Mouse (Mus musculus) heart, postnatal 36 days (tissue): Measurements from ENCODE around the gene Mef2c. TPM values are rescaled to one million over a fixed set of nuclear protein-coding genes. Genes with fewer than 3 reads are reported as not detected.

Experiments
- DNase-seq, 2 experiments: peaks; one replicate each; pipeline ENCODE4 v3.0.0; 2021 to 2022
- intact Hi-C: fragments of 180-260 bp; cut with DNase I; formaldehyde crosslinking; loops from one replicate; pipeline ENCODE4 v1.15.1; 2025
- total RNA-seq, 2 experiments: library from RNA; stranded (reverse); gene quantifications; 2 replicates each; pipeline ENCODE4 v1.2.3; 2021

The Mef2c gene
- total RNA-seq, 2 experiments from 2014 or later, result 57.7 to 73.6 TPM

DNA sequence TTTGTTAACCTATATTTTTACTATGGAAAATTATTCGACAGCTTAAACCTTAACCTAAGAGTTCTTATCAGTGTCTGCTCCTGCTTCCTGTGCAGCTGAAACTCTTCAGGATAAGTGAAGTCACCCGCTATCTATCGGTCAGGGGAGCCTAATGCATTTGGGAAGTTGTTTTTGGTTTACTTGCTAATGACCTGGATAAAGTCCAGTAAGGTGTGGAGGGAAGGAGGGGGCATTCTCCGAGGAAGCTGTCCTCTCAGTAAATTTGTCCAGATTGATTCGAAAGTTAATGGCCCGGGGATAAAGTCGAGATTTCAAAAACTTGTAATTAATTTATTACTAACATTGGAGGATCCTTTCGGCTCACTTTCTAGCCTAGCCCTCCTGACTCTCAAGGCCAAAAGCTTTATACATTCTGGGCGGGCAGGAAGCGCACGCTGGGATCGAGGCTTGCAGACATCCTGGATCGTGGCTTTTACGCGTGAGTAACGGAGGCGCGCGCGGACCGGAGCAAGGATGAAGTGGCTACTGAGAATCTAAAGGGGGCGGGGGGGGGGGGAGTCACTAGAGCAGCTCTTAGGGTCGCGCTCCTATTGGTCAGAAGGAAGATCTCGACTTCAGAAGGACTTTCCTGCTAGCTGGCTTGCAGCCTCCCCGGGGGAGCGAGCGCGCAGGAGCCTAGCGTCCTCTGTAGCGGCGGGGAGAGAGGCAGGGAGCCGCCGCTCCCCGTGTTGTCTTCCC lies 19.6 kb downstream of the Mef2c start:
- DNase-seq, result peak; percentile 72 to 78
- intact Hi-C loops, result loop anchor here (10.0 kb wide), 3 partner anchors 1259 to 1739 kb away; partner anchors contain the start of gene Cetn3

DNA sequence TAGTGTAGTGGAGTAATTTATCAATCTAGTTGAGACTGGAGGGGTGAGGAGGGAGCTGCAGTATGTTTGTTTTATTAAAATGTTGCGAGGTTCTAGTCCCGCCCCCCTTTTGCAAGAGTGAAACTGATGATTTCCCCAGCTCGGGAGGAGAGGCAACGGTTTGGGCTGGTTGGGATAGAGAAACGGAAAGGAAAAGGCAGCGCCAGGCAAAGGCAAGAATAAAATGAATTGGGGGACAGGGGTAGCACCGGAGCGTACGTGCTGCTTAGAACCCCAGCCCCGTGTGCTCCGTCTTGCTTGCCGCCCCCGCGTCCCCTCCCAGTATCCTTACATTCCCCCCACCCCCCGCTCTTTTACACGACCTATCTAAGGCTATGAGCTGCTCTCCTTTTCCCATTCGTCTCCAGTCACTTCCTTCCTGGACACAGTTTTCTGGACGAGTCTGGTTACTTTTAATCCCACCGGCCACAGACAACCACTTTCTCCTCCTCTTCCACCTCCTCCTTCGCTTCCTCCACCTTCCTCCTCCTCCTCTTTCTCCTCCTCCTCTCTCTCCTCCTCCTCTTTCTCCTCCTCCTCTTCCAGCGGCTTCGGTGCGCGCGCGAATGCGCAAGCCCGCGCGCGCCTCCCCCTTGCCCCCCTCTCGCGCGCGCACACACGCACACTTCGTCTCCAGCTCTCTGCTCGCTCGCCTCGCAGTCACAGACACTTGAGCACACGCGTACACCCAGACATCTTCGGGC lies 20.5 kb downstream of the Mef2c start:
- peak; percentile 75 to 82 for DNase-seq
- intact Hi-C loops, result loop anchor here (1.0 to 10.0 kb wide), 5 partner anchors 48 to 1740 kb away; partner anchors contain the start of gene Cetn3

DNA sequence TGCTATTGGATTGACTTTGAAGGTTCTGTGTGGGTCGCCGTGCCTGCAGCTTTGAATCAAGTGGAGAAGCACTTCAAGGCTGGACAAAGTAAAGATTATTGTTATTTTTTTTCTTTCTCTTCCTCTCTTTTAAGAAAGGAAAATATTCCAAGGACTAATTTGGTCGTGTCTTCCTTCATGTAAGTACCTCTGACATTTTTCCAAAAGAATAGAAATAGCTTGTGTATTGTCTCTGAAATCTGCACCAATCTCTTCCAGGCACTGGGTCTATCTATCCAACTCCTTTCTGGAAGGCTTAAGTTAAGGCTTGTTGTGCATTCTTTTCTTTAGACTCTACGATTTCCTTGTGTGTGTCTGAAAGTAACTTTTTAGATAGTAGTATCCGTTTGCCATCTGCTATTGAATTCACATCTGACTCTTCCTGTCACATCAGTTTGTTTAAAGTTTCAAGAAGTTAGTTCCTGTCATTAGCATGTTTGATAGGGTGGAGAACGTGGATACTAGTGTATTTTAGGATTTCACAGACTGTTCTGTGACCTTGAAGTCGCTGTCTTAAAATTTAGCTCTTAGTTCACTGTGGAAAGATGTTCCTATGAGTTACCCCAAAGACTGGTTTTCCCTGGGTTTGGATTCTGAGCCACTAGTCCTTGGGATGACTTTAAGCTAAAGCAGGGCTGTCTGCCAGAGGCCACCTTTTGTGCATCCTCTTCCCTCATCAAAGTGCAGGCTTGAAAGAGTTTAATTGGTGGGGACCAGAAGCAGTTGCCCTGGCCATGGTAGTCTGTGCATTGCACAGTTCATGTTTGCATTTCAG lies 21.3 kb downstream of the Mef2c start:
- intact Hi-C loops, result loop anchor here (1.0 to 10.0 kb wide), 5 partner anchors 47 to 1740 kb away; partner anchors contain the start of gene Cetn3
- DNase-seq, result peak; percentile 31 to 56

DNA sequence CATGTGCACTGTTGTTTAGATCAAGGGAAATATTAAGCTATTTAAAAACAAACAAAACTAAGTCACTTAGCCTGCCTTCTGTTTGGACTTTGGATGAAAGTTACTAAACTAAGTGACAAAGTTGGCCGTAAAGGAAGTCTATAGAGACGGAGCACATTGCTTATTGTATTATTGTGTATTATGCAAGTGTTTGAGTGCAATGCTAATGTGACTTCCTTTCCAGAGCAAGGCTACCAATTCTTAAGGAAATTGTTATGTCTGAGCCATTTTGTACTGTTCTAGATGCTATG lies 21.8 kb downstream of the Mef2c start:
- no peak for DNase-seq
- intact Hi-C loops, result loop anchor here (2.0 to 10.0 kb wide), 4 partner anchors 129 to 1741 kb away; partner anchors contain the start of gene Cetn3

DNA sequence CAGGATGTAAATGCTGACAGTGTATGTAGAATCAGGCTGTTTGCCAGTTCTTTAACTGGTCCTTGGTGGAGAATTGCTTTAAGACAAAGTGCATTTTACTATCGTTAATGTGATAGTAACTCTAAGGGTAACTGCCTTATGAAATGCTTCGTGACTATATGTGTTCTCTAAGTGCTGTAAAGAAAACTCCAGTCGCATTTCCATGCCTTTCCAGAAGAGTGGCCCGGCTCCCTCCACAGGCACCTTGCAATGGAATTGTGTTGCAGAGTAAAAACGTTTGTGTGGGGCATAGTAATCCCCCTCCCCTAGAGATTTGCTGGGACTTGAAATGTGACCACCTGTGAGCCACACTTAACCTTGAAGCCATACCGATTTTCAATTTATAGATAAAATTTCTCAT lies 22.2 kb downstream of the Mef2c start:
- intact Hi-C loops, result loop anchor here (10.0 kb wide), 3 partner anchors 1261 to 1741 kb away; partner anchors contain the start of gene Cetn3
- no peak for DNase-seq

DNA sequence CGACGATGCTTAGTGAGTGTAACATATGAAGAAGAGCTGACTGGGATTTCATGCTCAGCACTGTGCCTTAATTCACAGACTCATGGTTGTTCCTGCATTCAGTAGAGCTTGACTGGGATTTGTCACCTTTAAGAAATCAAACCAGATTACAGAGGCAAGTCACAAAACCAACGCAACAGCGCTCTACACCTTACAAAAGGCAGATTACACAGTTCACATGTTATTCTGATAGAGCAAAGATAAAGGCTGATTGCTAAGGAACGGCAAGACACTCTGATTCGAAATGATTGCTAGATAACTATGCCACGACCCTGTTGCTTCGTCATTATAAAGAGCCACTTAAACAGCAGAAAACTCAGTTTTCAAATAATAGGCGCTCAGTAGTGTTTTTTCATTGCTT lies 24.1 kb downstream of the Mef2c start:
- intact Hi-C loops, result loop anchor here (10.0 kb wide), 3 partner anchors 1263 to 1743 kb away; partner anchors contain the start of gene Cetn3
- DNase-seq, result no peak

DNA sequence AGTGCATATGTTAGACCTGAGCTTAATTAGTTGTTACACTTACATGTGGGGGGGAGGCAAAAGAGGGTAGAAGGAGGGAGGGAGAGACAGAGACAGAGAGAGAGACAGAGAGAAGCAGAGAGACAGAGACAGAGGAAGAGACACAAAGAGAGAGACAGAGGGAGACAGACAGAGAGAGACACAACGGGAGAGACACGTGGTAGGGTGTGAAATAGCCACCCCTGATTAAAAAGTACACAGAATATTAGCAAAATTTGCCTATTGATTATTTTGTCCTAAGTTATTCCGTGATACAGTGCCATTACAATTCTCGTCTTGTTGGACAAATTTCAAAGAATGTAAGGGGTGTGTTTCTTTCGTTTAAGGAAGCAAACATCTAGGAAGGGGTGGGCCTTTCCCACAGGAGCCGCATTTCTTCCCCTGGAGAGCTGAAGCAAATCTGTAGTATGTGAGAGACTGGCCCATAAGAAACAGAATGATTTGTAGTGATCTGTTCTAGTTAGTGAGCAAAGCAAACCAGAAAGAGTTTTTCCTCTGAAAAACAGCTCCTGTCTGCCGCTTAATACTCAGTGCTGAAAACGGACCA lies 26.0 kb downstream of the Mef2c start:
- intact Hi-C loops, result loop anchor here (10.0 kb wide), 3 partner anchors 1265 to 1745 kb away; partner anchors contain the start of gene Cetn3
- DNase-seq, result no peak

DNA sequence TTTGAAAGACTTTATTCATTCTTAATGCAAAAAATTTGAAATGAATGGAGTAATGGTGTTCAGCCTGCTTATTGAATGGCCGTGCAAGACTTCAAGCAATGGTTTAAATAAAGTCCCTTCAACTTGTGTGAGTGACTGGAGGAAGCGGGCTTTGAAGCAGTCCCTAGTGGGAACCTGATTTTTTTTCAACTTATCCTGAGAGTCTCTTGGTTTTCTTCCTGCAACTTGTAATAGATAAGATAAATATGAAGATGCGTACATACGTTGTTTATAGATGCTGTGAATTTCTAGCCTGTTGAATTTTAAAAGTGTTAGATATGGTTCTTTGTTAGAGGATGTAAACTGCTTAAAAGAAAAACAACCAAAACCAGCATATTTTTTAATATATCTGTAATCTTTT lies 27.1 kb downstream of the Mef2c start:
- DNase-seq, result no peak

DNA sequence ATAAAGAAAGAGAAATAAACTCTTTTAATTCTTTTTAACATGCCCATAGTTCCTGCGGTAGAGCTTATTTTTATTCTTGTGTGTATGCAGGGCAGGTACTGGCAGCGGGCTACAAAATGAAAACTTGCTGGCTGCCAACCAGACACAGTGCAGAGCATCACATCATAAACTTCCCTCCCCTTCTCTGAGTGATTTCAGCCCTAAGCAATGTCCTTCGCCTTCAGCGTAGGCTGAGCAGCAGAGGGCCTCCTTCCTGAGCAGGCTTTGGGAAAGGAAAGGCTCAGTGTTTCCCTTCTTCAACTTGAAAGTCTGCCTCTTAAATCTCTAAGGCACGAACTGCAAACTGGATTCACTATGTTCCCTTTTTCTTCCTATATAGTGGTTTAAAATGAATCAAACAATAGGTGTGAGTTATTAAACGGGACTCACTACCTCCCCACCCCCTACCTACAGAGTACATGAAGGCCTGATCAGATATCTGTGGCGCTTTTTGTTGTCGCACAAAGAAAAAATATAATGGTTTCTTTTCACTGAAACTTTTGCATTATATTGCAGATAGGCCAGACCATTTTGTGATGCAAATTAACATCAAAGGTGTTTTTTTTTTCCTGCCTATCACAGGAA lies 28.2 kb downstream of the Mef2c start:
- intact Hi-C loops, result no loop called here
- DNase-seq, result peak; percentile 52 to 67

More for the DNA sequence above, 27.1 kb downstream of the Mef2c start:
- intact Hi-C loops, result no loop called here

DNA sequence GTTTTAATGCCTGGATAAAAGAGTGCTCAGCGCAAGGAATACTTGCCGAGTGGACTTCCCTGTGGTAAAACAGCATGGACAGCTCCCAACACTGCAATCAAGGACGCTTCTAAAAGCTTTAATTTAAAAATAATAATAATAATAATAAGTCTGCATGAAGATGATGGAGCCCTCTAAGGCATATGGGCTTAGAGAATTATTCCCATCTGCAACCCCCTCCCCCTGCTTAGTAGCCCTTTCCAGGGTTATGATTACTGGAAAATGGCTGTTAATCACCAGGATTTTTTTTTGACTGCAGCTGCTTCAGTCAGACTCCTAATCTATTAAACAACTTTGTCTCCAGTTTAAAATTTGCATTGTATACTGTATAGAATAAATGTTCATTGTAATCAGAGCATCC lies 32.5 kb downstream of the Mef2c start:
- intact Hi-C loops, result no loop called here
- DNase-seq, result no peak

DNA sequence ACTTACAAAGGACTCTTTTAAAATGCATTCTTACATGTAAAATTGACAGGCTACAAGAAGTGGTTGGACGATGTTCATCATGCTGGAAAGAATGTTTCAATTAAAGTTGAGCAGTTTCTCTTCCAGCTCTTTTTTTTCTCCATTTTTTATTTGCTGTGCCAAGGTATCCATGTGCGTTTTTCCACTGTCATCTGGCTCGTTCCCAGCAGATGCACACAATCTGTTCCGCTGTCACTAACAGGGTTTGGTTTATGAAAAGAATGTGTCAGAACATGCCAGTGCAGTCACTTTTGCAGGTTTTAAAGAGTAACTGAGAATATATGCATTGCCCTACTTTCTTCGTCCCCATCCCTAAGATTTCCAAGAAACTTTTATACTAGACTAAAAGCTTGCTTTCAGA lies 33.3 kb downstream of the Mef2c start:
- no peak for DNase-seq
- intact Hi-C loops, result no loop called here

DNA sequence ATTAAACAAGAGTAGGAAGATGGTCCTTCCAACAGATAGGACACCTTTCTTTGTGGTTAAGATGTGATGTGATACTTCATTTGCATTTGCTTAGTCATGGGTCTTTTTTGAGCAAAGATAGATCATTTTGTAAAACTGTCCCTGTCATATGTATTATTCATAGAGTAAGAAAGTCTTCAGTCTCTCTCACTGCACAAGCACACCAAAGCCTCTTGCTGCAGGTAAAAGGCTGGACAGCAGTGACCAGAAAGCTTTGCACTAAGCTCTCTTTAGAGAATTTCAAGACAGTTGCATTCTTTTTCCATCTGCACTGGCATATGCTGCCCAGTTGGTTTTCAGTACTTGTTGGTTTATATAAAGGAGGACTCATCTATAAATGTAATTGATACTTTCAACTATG lies 36.1 kb downstream of the Mef2c start:
- DNase-seq, result no peak
- intact Hi-C loops, result no loop called here

DNA sequence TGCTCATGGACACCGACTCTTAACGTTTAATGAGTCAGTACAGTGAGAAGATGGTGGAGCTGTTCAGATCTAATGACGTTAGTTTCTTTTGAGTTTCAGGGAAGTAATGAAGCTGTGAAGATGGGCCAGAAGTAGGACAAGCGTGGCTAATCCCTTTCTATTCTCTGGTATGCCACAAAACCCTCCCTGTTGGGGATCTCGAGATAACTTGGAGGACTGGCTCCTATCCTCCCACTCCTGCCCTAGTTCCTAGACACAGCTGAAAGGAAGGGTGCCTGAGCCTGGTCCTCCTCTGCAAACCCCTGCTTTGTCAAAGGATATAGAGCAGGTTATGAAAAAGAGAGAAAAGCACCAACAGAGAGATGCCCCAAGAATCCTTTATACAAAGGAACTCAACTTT lies 38.8 kb downstream of the Mef2c start:
- intact Hi-C loops, result no loop called here
- no peak for DNase-seq

DNA sequence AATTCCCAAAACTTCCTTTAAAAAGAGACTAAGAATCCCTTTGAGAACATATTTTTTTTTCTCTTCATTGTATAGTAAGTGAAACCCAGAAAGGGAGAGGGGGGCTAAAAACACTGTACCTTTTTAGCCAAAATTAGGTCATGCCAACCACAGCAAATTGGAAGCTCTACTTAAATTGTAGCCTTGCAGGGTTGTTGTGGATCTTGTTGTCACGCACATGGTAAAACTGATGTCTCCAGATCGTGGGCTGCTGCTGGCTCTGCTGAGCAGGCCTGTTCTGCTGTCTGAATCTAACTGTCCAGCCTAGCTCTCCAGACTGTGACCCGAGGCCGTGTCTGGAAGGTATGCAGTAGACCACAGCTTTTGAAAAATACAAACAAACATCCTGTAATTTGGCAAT lies 40.9 kb downstream of the Mef2c start:
- no peak for DNase-seq
- intact Hi-C loops, result no loop called here

DNA sequence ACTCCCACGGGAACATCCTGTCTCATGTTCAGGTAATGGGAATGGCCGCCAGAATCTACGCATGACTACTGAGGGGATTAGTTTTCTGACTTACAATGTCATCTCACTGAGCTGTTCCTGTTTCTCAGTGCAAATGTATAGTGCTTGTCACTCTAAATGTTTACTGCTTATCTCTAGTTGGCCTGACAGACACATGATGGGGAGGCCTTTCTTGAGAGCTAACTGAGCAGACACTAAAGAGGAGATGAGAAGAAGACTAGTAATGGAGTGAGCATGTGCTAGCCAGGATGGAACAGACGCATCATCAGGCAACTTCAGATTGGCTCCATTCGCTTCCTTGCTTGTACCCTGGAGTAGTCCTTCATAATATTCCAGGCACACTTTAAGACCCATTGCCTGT lies 43.0 kb downstream of the Mef2c start:
- intact Hi-C loops, result no loop called here
- no peak for DNase-seq

DNA sequence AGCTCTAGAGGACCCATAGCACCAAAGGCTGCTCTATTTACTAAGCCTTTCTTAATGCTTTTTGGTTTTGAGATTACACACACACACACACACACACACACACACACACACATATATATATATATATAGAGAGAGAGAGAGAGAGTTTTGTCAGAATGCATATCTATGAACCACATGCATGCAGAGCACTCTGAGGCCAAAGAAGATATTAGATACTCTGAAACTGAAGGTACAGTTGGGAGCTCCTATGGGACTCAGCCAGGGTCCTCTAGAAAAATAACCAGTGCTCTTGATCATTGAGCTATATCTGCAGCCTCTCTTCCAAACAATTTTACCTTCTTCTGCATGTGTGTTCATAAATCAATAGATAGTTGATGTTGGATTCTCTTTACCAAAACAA lies 47.4 kb downstream of the Mef2c start:
- intact Hi-C loops, result no loop called here
- no peak for DNase-seq

DNA sequence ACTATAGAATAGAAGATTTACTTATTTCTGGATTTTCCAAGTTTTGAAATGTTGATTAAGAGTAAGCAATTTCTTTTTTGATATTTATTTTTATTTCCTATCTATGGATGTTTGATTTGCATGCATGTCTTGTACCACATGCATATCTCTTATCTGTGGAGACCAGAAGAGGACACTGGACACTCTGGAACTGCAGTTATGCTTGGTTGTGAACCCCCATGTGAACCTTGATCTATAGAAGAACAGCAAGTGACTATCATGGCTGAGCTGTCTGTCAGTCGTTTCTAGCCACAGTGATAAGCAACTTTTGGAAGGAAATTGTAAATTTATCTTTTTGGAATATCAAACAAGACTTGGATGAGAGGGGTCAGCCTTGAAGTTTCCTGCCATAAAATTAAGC lies 48.2 kb downstream of the Mef2c start:
- intact Hi-C loops, result no loop called here
- no peak for DNase-seq

DNA sequence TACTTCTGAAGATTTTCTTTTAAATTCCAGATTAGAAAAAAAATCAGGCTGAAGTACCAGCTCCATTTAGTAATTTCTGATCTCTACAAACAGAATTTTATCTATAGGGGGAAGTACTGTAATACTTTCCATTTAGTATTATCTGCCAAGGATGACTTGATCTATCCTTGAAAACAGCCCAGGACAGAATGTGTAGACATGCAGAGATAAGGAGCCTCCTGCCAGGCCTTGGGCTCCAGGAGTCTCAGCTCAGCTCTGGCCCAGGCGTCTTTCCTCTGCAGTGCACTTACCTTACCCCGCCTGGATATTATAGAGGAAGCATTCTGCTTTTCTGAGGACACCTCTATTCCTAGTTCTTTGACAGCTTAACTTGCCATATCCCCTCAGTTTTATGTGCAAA lies 59.4 kb downstream of the Mef2c start:
- no peak for DNase-seq
- intact Hi-C loops, result no loop called here

DNA sequence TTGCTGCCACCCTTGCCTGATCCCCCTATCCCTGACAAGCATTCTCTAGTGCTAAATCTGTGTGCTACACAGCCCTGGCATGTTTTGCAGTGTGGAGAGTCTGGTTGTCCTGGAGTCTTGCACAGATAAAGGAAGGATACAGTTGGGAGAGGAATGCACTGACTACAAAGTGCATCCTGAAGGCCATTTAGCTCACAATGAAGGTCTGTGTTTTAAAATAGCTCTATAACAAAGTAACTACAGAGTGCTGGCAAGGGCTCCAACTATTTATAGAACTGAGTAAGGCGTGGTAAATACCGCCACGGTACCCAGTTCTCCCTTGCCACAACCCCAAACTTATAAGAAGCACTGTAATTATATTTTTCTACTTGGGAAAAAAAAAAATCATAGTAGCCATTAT lies 61.9 kb downstream of the Mef2c start:
- intact Hi-C loops, result no loop called here

DNA sequence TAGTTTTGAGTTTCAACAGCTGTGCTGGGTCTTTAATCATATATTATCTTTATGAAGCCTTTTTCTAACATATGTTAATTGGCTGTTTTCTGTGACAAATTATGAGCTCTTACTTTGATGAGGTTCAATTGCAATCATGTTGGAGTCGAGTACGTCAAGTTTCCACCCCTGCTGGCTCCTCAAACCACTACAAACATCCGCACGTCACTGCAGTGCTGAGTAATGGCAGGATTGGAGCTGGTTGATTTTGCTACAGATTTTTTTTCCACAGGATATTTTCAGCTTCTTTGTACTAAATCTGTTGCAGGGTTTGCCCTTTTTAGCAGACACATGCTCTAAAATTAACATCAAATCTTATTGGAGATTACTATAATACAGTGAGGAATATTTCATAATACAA lies 62.3 kb downstream of the Mef2c start:
- intact Hi-C loops, result no loop called here
- no peak for DNase-seq

More for the DNA sequence above, 61.9 kb downstream of the Mef2c start:
- DNase-seq, result no peak
